Mouse (Mus musculus) heart, embryonic 12.5 days (tissue): ENCODE data around the gene Cic. TPM values are rescaled to one million over a fixed set of nuclear protein-coding genes. Genes with fewer than 3 reads are reported as not detected.

Experiments used
- ATAC-seq: fragments of 200-750 bp; cut with Nextera tagmentation; 2 replicates; pipeline ENCODE4 v1.8.0; 2017; ENCODE audit warnings: moderate TSS enrichment, moderate library complexity; ENCODE audit not compliant: insufficient number of reproducible peaks, low FRiP score
- H3K27ac ChIP-seq: fragments of 300-500 bp; sonication (generic); 2 replicates; pipeline ENCODE4 v1.5.1; 2016; ENCODE audit warnings: mild to moderate bottlenecking, moderate library complexity; ENCODE audit not compliant: poor library complexity, severe bottlenecking
- H3K27me3 ChIP-seq: fragments of 300-500 bp; sonication (generic); replicated peaks from 2 replicates; pipeline ENCODE4 v1.6.1; 2016; ENCODE audit warnings: mild to moderate bottlenecking, moderate library complexity
- H3K36me3 ChIP-seq: fragments of 300-500 bp; sonication (generic); 2 replicates; pipeline ENCODE4 v1.6.1; 2016; ENCODE audit warnings: mild to moderate bottlenecking, moderate library complexity
- H3K4me1 ChIP-seq: fragments of 300-500 bp; sonication (generic); replicated peaks from 2 replicates; pipeline ENCODE4 v1.6.1; 2016; ENCODE audit warnings: mild to moderate bottlenecking
- H3K4me2 ChIP-seq: fragments of 300-500 bp; sonication (generic); 2 replicates; pipeline ENCODE4 v1.6.1; 2016; ENCODE audit warnings: mild to moderate bottlenecking, moderate library complexity
- H3K4me3 ChIP-seq: fragments of 300-500 bp; sonication (generic); 2 replicates; pipeline ENCODE4 v1.5.1; 2016; ENCODE audit warnings: mild to moderate bottlenecking
- H3K9ac ChIP-seq: fragments of 300-500 bp; sonication (generic); 2 replicates; pipeline ENCODE4 v1.6.1; 2016; ENCODE audit warnings: mild to moderate bottlenecking, moderate library complexity
- H3K9me3 ChIP-seq: fragments of 300-500 bp; sonication (generic); replicated peaks from 2 replicates; pipeline ENCODE4 v1.6.1; 2016; ENCODE audit warnings: mild to moderate bottlenecking, moderate library complexity
- WGBS: fragments of 180-500 bp; shearing (Covaris S2); methylation state at CpG from one replicate; pipeline ENCODE4 v1.1.7; 2016; 5-methylcytosine and 5-hydroxymethylcytosine counted together
- polyA plus RNA-seq: library from polyadenylated mRNA; unstranded; fragments of >200 nt; fragmentation: Nextera tagmentation; extraction: Ambion mirVana; gene quantifications from 2 replicates; pipeline ENCODE4 v1.2.1, GENCODE M21; 2016

Gene Cic
- polyA plus RNA-seq: 28.8 and 30.5 TPM in 2 replicates

- peak within 1 kb of the TSS; percentile 82 for H3K4me2 ChIP-seq
- H3K9ac ChIP-seq: peak within 1 kb of the TSS; percentile 97
- no peaks in the 10 kb centered on the region for H3K9me3 ChIP-seq
- H3K4me3 ChIP-seq: peak within 1 kb of the TSS; percentile 93
- WGBS: 0% methylated on average over 29 of the region's 29 CpGs
- H3K4me1 ChIP-seq: peaks cover 28% of the 10 kb centered on the region
- no peaks in the 10 kb centered on the region for H3K27me3 ChIP-seq
- peaks cover 17% of the 10 kb centered on the region for H3K36me3 ChIP-seq
- peak; percentile 91 for ATAC-seq
- peak within 1 kb of the TSS; percentile 85 for H3K27ac ChIP-seq
These were observed at the start of gene Cic for GRCm38 (mm10) chr7:25267301-25267750. Cic (plus strand) TSS chr7:25267704.

- ATAC-seq: peak; percentile 34
- under 1% methylated on average over 53 of the region's 53 CpGs for WGBS
These were observed 48.6 kb upstream of the Cic start for GRCm38 (mm10) chr7:25218705-25219415.

GRCm38 (mm10) chr7:25219416-25219750, 48.1 kb upstream of the Cic start:
- Histone ChIP-seq H3K4me1 (peaks cover 30% of the 10 kb centered on the region), H3K4me3 (peak overlapping the region; percentile 69), H3K9me3 (no peaks in the 10 kb centered on the region), H3K36me3 (peaks cover 15% of the 10 kb centered on the region), H3K4me2 (peak overlapping the region; percentile 94), H3K27ac (peak overlapping the region; percentile 74), H3K9ac (peak overlapping the region; percentile 71), H3K27me3 (no peaks in the 10 kb centered on the region)
- no peak for ATAC-seq
- WGBS: under 1% methylated on average over 16 of the region's 16 CpGs

More at GRCm38 (mm10) chr7:25218705-25219415, 48.6 kb upstream of the Cic start:
- Histone ChIP-seq H3K27ac (peak overlapping the region; percentile 74), H3K4me2 (peak overlapping the region; percentile 94), H3K4me1 (peaks cover 30% of the 10 kb centered on the region), H3K4me3 (peak overlapping the region; percentile 69), H3K9ac (peak overlapping the region; percentile 71), H3K27me3 (no peaks in the 10 kb centered on the region), H3K9me3 (no peaks in the 10 kb centered on the region), H3K36me3 (peaks cover 15% of the 10 kb centered on the region)

DNA sequence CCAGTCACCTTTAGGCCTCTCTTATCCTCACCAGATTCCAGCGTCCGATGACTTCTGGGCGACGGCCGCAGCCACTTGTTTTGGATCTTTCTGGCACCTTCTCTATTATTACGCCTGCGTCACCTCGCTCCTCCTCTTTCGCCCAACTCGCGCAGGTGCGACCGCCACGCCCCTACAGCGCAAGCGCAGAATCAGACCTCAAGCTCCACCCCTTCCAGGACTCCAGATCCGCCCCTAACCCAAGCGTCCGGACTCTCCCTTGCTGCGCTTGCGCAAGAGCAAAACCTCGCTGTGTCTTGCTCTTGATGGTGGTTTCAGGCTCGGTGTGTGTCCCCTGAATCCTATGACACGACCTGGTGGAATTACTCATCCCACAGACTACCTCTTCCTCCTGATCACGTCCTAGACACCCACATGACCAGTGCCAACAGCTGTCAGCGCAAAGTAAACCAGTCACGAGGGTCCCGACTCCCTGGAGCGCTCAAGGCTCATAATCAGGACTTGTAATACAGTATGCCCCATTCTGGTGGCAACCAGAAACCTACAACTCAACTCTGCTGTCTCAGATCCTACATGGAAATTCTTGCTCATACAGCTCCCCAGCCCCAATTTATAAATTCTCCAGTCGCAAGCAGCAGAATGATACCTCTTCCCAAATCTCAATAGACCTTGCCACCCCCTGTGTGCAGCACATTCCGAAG, 47.6 kb upstream of the Cic start:
- ATAC-seq: peak; percentile 83
- 2% methylated on average over 31 of the region's 31 CpGs for WGBS

DNA sequence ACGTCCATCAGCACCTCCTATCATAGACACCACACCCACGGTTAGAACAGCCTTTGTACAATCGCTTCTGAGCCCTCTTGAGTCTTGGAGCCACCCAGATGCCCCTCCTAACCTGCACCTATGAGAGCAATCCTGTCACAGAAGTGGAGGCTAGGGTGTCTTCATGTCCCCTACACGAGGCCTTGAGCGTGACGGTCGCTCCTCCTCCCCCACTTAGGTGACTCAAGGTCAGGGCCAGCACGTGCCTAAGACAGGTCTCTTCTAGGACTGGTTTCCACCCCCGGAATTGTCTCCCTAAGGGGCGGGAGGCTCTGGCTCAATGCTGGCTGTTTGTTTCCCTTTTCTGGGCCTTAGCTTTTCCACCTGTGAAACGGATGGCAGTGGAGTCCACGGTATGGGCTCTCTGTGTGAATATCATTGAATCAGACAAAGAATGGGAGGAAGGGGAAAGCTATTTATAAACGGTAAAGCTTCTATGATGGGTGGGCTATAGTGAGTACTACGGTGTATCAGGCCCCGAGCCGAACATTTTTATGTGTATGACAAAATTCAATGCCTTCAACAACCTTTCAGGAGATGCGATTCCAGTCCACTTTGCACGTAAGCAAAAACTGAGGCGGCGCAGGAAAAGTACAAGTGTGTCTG, 46.9 kb upstream of the Cic start, which contains the start of gene Dedd2:
Gene Dedd2, minus strand, starts transcription at position 159 of the 645 bp plus-strand sequence.
- ATAC-seq: 0 out of 2 replicates have a peak, but pooled peaks have one; percentile 3
- Histone ChIP-seq H3K9me3 (no peaks in the 10 kb centered on the region), H3K4me1 (peaks cover 30% of the 10 kb centered on the region), H3K27ac (peak within 1 kb of the TSS; percentile 88), H3K9ac (peak within 1 kb of the TSS; percentile 75), H3K36me3 (peaks cover 26% of the 10 kb centered on the region), H3K27me3 (no peaks in the 10 kb centered on the region), H3K4me2 (peak within 1 kb of the TSS; percentile 94), H3K4me3 (peak within 1 kb of the TSS; percentile 69)
- 5% methylated on average over 20 of the region's 20 CpGs for WGBS

More for the DNA sequence above, 47.6 kb upstream of the Cic start:
- Histone ChIP-seq H3K4me2 (peak overlapping the region; percentile 94), H3K27me3 (no peaks in the 10 kb centered on the region), H3K36me3 (peaks cover 20% of the 10 kb centered on the region), H3K4me1 (peaks cover 30% of the 10 kb centered on the region), H3K4me3 (peak overlapping the region; percentile 69), H3K9me3 (no peaks in the 10 kb centered on the region), H3K9ac (peak overlapping the region; percentile 75), H3K27ac (peak overlapping the region; percentile 88)

DNA sequence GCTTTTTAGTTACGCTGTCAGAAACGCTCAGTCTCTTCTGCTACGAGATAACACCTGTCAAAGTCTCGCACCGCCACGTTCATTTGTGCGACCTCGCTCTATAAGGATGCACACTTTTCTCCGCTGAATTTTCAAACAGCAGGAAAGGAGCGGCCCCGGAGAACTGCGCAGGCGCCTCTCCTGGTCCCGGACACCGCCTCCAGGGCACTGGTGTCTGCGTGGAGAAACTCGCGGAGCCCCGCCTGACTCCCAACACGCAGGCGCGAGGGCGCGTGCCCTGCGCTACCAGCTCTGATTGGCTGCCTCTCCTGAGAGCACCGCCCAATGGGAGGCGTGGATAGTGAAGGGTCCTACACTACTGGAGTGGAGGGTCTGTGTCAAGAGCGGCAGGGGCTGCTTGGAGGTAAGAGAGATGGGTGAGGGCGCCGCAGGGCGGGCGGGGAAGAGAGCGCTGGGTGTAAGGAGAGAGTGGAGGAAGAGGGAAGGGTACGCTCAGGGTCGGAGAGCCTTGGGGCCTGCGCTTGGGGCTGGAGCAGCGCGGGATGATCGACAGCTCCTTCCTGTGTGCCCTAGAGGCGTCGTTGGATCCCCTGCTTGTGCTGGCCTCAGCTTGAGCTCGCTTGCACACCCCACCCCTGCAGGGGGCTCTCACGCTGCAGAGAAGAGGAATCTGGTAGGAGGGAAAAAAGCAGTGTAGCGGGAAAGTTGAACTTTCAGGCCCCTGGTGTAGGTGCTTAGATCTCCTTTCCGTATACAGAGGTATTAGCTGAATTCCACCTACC, 46.2 kb upstream of the Cic start, which contains the start of gene Zfp526:
Gene Zfp526, plus strand, starts transcription at position 324 of the 782 bp plus-strand sequence.
- under 1% methylated on average over 42 of the region's 45 CpGs for WGBS
- H3K27ac ChIP-seq: peak within 1 kb of the TSS; percentile 88

GRCm38 (mm10) chr7:25222275-25222967, 45.1 kb upstream of the Cic start:
- Histone ChIP-seq H3K27me3 (no peaks in the 10 kb centered on the region), H3K4me3 (peak overlapping the region; percentile 69), H3K9me3 (no peaks in the 10 kb centered on the region), H3K4me2 (peak overlapping the region; percentile 94), H3K36me3 (peaks cover 45% of the 10 kb centered on the region), H3K4me1 (peaks cover 30% of the 10 kb centered on the region), H3K27ac (no peak overlapping the region), H3K9ac (peak overlapping the region; percentile 75)
- ATAC-seq: no peak
- 82% methylated on average over 10 of the region's 10 CpGs for WGBS

More for the DNA sequence above, 46.2 kb upstream of the Cic start, which contains the start of gene Zfp526:
- Histone ChIP-seq H3K4me2 (peak within 1 kb of the TSS; percentile 94), H3K9me3 (no peaks in the 10 kb centered on the region), H3K4me3 (peak within 1 kb of the TSS; percentile 69), H3K4me1 (peaks cover 30% of the 10 kb centered on the region), H3K9ac (peak within 1 kb of the TSS; percentile 75), H3K27me3 (no peaks in the 10 kb centered on the region), H3K36me3 (peaks cover 33% of the 10 kb centered on the region)
- ATAC-seq: peak; percentile 91

- H3K9ac ChIP-seq: no peak overlapping the region
- H3K27me3 ChIP-seq: no peaks in the 10 kb centered on the region
- H3K27ac ChIP-seq: no peak overlapping the region
- peaks cover 3% of the 10 kb centered on the region for H3K4me1 ChIP-seq
- WGBS: 88% methylated on average over 1 of the region's 1 CpGs
- H3K36me3 ChIP-seq: peaks cover 98% of the 10 kb centered on the region
- no peak overlapping the region for H3K4me2 ChIP-seq
- ATAC-seq: no peak
- H3K9me3 ChIP-seq: no peaks in the 10 kb centered on the region
- H3K4me3 ChIP-seq: no peak overlapping the region
These were observed 39.8 kb upstream of the Cic start for GRCm38 (mm10) chr7:25227523-25228300.

DNA sequence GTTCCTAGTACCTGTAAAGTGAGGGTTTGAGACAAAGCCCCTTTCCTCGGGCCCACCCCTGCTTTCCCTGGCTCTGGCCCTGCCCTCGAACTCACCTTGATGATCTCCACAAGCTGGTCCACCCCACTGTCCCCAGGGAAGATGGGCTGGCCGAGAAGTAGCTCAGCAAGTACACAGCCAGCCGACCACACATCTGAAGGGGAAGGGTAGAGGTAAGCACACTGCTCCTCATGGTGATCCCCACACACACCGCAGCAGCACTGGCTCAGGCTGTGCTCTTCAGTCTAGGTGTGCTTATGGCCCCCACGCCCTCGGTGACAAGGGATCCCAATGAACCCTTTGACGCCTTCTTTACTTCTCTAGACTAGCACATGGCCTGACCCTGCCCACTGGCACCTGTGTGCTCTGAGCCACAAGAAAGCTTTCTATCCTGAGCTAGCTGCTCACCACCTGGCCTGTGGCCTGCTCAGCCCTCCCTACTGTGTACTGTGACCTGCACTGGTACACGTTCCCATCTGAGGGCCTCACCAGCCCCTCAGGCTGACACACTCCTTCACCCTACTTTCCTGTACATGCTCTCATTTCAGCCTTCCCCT, 36.7 kb upstream of the Cic start:
- no peak for ATAC-seq
- H3K4me3 ChIP-seq: no peak overlapping the region
- 85% methylated on average over 9 of the region's 9 CpGs for WGBS
- H3K9ac ChIP-seq: no peak overlapping the region
- H3K27ac ChIP-seq: no peak overlapping the region
- H3K36me3 ChIP-seq: peaks cover 89% of the 10 kb centered on the region
- H3K4me2 ChIP-seq: no peak overlapping the region
- H3K9me3 ChIP-seq: no peaks in the 10 kb centered on the region
- H3K4me1 ChIP-seq: peaks cover 3% of the 10 kb centered on the region; the same call in 1 of the 2 replicates
- no peaks in the 10 kb centered on the region for H3K27me3 ChIP-seq
